Mouse (Mus musculus): ENCODE measurements around the gene Arhgap22. TPM values are rescaled to one million over a fixed set of nuclear protein-coding genes. Genes with fewer than 3 reads are reported as not detected.

Arhgap22 gene
- 10 to 100 TPM in 1 of 2 experiments, 1 to 10 TPM in 1; 8.4 to 11.3 TPM for total RNA-seq (2021)

DNA sequence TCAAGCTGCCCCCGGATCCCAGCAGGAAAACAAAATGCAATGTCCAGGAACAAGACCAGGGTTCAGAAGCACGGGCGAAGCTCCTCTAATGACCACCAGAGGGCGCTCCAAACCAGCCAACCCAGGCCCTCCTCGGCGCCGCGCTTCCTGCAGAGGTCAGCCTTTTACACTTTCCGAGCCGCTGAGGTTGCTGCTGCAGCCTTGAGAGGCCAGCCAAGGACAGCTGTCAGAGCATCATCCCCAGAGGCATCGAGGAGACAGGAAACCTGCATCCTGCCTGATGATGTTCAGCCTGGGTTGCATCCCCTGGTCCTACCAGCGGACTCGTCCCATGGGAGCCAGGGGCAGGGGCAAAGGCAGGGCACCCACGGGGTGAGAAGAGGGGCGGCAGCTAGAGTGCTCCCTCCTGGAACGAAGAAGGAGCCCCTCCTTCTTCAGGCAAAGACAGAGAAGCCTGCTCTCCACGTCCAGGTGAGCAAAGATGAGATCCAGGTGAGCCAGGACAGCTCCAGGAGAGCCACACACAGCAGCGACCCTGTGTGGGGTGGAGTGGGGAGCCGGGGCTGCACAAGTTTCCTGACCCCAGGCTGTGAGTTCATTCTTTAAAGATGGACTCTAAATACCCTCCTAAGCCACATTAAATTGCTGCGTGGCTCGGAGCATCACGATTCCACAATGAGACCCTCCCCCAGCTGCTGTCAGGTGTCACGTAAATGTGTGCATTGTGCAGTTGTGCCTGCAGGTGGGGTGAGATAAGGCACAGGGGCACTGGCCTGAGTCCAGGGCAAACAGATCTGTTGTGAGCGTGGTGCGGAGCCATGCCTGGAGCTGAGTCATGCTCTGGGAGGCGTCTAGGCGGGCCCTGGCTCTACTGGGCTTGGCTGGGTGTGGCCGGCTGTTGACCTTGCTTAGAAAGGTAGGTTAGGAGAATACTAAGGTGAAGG lies at the start of gene Arhgap22:
Gene Arhgap22, plus strand, starts transcription at position 204 of the 944 bp plus-strand sequence.
- intact Hi-C loops (cut with DNase I) = loop anchor here (1.0 to 5.0 kb wide), 2 partner anchors 89 to 158 kb away; no protein-coding TSS in a partner anchor
- DNase-seq (ENCODE audit: low spot score in 2 of 2) = peak; percentile 85 to 90

DNA sequence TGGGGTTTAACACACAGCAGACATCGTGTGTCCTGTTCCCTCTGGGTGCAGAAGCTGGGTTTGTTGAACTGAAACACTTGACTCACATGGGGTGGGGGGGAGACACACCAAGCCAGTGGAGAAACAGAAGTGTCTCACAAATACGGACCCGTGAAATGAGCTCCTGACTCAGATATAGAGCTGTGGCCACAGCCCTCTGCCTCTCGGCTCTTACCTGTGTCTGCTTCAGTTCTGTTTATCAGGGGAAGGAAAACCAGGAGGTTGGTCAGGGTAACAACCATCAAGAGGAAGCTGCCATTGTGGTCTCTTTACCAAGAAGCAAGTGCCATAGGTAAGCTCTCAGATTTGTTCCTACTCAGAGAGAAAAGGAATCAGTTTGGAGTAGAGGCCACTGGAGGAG lies 45.1 kb upstream of the Arhgap22 start:
- intact Hi-C loops (cut with DNase I) = no loop called here
- DNase-seq (ENCODE audit: low spot score in 2 of 2) = no peak

DNA sequence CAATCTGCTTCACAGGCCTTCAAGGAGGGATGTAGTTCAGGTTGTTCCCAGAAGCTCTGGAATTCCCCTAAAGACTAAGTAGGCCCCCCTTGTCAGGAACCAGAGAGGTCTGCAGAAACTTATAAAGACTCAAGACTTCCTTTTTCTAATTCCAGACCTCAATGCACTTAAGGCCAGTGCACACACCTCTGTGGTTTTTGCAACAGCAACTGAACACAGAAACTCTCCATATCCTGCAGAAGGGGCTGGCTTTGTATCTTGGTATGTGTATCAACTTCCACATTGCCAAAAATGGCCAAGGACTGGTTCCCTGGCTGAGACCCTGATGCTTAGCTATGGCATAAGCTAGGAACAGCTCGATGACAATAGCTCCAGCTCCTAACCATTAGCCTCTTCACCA lies 41.9 kb upstream of the Arhgap22 start:
- intact Hi-C loops (cut with DNase I) = no loop called here
- DNase-seq (ENCODE audit: low spot score in 2 of 2) = no peak

GRCm38 (mm10) chr14:33175059-33175821 lies 38.6 kb upstream of the Arhgap22 start:
- intact Hi-C loops (cut with DNase I) = no loop called here
- DNase-seq (ENCODE audit: low spot score in 2 of 2) = peak in 1 of 2 experiments; percentile 28

DNA sequence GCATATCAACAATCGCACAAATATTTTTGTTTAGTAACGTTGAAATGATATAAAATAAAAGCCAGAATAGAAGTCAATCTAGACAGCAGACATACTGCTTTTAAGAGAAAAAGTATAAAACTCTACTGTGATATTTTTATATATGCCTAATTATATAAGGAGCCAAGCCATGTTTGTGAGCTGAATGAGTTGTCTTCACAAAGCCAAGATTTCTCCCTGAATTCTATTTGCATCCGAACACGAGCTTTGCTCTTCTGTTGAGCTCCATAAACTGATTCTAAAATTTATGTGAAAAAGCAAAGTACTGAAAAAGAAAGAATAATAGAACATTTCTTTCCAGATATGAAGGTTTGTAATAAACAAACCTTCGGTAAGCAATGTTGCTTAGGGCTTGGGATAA lies 33.7 kb upstream of the Arhgap22 start:
- DNase-seq (ENCODE audit: low spot score in 2 of 2) = peak in 1 of 2 experiments; percentile 21
- intact Hi-C loops (cut with DNase I) = no loop called here

- intact Hi-C loops (cut with DNase I) = no loop called here
- peak in 1 of 2 experiments; percentile 9 for DNase-seq (ENCODE audit: low spot score in 2 of 2)
Measured at GRCm38 (mm10) chr14:33185068-33185800, 28.6 kb upstream of the Arhgap22 start, which contains the start of gene Wdfy4. Wdfy4 (minus strand) TSS chr14:33185508.

DNA sequence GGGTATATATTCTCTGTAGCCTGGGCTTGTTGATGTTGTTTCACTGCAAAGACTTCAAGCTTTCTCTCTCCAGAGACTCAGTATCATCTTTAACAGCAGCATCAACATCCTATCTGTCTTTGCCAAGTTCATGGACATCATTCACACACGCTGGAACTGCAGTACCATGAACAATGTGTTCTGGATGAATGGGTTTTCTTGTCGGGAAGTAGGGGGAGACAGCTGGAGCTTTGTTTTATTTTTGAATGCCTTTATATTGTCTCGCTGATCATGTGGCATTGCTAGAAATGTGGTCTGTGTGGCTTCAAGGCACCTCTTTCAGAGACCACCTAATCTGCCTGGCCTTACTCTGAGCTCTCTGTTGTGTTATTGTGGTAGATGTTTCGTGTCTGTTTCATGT lies 26.6 kb upstream of the Arhgap22 start:
- intact Hi-C loops (cut with DNase I) = no loop called here
- DNase-seq (ENCODE audit: low spot score in 2 of 2) = no peak

DNA sequence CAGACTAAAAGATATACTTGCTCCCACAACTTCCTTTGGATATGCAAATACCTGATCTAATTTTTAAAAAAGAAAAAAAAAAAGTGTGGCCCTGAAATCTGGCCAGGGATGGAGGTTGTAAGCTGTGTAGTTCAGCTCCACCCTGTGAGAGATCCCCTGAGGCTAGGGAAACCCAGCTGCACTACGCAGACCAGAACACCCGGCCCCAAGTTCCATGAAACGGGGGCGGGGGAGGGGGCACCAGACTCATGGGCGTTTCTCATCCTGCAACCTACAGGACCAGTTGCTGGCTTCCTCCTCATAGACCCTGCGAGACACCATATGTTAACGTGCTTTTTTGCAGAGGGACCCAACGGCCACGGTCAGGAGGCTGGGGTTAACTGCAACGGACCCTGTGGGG lies 24.6 kb upstream of the Arhgap22 start:
- DNase-seq (ENCODE audit: low spot score in 2 of 2) = no peak
- intact Hi-C loops (cut with DNase I) = no loop called here

DNA sequence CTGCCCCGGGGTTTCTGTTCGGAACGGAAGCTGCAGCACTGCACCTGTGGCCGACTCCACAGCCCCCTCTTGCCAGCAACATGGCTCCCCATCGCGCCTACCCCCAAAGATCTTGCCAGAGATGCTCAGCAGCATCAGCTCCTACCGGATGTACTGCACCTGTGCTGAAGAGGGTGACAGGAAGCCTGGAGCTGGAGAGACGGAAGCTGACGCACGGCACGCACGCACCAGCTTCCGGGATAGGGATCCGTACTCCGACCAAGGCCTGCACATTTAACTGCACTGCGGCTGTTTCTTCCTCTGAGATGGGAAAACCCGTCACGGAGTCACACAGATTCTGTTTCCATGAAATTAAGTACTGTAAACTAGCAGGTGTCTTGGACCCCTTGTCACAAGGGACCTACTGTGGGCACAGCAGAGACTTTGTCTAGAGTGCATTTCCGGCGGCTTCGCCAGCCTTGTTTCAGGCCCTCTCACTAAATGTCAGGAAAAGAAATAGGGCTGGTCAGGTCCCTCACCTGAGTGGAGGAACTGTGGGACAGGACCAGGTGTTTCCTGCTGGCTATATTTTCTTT lies 23.9 kb upstream of the Arhgap22 start:
- intact Hi-C loops (cut with DNase I) = no loop called here
- no peak for DNase-seq (ENCODE audit: low spot score in 2 of 2)

- intact Hi-C loops (cut with DNase I) = no loop called here
- peak in 1 of 2 experiments; percentile 13 for DNase-seq (ENCODE audit: low spot score in 2 of 2)
Measured at GRCm38 (mm10) chr14:33190646-33191045, 23.2 kb upstream of the Arhgap22 start.

DNA sequence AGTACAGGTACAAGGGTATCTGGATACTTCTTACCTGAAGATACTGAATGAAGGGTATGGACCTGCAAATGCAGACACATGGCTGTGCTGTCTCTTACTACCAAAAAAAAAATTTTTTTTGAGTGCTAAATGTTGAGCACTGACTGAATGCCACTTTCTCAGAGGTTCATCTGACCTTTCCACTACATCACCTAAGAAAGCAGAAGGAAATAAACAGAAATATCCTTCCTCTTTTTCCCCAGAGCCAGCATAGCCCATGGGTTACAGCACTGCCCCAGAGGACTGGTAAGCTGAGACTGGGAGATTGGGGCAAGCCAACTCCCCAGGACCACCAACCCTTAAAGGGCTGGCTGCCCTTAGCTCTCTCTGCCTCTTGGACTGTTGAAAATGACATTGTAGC lies 20.1 kb upstream of the Arhgap22 start:
- DNase-seq (ENCODE audit: low spot score in 2 of 2) = no peak
- intact Hi-C loops (cut with DNase I) = no loop called here

DNA sequence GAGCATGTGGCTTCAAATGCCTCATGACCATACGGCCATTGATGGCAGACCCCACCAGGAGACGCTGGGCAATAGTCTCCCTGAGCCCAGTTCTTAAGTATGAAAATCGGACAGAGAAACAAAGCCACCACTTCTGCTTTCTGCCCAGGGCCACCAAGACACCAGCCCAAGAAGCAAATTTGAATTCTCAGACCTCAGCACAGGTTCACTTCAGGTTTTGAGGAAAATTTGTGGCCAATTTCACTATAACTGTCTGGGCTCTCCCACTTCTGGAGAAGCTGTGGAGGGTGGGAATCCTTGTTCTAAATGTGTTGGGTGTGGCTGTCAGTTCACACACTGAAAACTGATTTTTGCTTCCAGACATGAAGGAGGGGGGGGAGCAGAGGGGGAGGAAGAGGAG lies 19.6 kb upstream of the Arhgap22 start:
- DNase-seq (ENCODE audit: low spot score in 2 of 2) = no peak
- intact Hi-C loops (cut with DNase I) = no loop called here

DNA sequence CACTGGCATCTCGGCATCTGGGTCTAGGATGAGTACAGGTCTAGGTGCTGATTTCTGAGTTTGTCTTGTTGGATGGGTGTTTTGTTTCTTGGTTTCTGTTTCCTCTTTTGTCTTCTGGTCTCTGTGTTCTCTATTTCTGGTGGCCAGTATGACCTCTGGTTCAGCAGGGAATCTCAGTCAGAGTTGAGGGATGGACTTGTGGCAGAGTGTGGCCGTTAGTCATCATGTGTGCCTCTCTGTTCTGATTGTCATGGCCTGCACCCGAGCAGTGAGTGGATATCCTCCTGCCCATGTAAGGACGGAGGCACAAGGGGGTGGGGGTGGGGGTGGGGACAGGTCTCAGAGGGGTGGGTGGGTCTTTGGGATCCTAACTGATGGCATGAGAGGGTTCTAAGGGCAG lies 11.7 kb upstream of the Arhgap22 start:
- intact Hi-C loops (cut with DNase I) = loop anchor here (5.0 kb wide), 1 partner anchor 590 kb away; no protein-coding TSS in a partner anchor
- DNase-seq (ENCODE audit: low spot score in 2 of 2) = no peak

- no peak for DNase-seq (ENCODE audit: low spot score in 2 of 2)
- intact Hi-C loops (cut with DNase I) = loop anchor here (5.0 kb wide), 1 partner anchor 591 kb away; no protein-coding TSS in a partner anchor
Measured at GRCm38 (mm10) chr14:33202885-33203284, 10.9 kb upstream of the Arhgap22 start.

DNA sequence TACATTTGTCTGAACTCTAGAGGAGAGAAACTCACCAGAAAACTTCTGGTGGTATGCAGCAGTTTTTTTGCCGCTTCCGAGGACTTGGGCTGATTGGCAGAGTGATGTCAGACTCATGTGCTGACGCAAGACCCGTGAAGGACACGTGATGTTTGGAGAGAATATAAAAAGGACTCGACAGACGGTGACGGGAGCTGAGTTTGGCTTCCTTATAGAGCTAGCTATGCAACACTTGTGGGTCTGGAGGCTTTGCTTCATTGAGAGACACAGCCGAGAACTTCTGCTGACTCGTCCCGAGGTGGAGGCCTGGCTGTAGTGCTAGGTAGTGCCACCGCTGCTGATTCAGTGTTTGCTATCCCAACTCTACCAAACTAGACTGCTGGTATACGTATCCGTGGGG lies 10.0 kb upstream of the Arhgap22 start:
- intact Hi-C loops (cut with DNase I) = loop anchor here (2.0 to 5.0 kb wide), 2 partner anchors 57 to 591 kb away; no protein-coding TSS in a partner anchor
- peak in 1 of 2 experiments; percentile 33 for DNase-seq (ENCODE audit: low spot score in 2 of 2)

DNA sequence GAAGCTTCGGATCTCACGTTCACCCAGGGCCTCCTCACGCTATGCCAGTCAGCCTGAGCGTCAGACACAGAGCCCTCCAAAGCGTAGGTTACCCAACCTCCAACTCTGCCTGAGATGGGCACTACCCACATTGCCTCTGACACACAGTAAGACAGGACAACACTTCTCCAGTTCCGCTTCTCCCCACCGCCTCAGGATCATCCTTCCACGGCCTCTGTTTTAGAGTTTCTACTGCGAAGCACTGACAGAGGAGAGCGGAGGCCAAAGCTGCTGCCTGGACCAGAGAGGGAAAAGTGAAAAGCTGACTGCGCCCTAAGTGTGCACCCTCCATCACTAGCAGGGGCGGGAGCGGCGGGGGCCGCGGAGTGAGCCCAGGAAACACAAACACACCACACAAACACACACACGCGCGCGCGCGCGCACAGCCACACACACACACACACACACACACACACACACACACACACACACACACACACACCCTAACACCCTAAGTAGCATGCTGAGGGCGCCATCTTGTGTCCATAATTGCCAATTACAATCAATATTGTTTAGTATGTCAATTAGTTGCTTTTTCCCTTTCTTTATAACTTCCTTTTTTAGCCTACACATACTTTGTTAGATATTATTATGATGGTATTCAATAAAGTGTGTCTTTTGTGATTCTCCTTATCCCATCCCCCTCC lies 8.4 kb upstream of the Arhgap22 start:
- peak in 1 of 2 experiments; percentile 28 for DNase-seq (ENCODE audit: low spot score in 2 of 2)
- intact Hi-C loops (cut with DNase I) = loop anchor here (2.0 to 5.0 kb wide), 3 partner anchors 59 to 673 kb away; no protein-coding TSS in a partner anchor

DNA sequence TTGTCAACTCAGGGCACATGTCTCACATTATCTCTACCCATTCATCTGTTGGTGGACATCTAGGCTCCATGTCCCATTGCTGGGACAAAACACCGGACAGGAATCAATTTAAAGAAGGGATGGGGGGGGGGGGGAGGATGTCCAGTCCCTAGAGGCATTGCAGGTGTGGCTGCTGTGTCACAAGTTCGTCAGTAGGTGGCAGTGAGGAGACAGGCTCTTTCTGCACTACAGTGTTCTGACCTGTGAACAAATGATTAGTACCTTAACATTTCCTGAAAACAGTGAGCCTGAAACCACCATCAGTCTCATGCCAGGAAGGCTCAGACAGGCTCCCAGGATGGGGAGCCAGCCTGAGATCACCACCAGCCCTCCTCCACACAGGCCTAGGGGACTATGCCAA lies 6.8 kb upstream of the Arhgap22 start:
- intact Hi-C loops (cut with DNase I) = loop anchor here (5.0 kb wide), 2 partner anchors 435 to 675 kb away; no protein-coding TSS in a partner anchor
- no peak for DNase-seq (ENCODE audit: low spot score in 2 of 2)

DNA sequence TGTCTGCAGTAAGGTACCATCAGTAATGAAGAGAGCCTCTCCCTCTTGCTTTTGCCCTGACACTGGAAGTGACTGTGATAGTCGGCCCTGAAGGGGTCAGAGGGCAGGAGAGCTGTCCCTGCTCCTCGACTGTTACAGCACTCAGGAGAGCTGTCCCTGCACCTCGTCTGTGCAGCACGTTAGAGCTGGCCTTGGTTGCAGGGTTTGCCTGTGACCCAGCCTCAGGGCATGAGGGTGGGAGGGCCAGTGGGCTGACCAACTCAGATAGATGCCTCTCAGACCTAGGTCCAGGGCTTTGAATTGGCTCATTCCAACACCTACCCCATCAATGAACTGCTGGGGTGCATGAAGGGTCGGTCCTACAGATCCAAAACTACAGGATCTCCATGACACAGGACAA lies 5.5 kb upstream of the Arhgap22 start:
- DNase-seq (ENCODE audit: low spot score in 2 of 2) = no peak
- intact Hi-C loops (cut with DNase I) = loop anchor here (5.0 kb wide), 2 partner anchors 436 to 676 kb away; no protein-coding TSS in a partner anchor
